In genomic region chr12:76547409-76548081, GRCm38 (mm10) we compare ENCODE assay signal across 9 mouse cellular contexts. TPM values are rescaled to one million over a fixed set of nuclear protein-coding genes. Genes with fewer than 3 reads are reported as not detected.
DNase-seq lines count a peak whose midpoint lies in the region; ATAC-seq and TF ChIP-seq lines count a peak whose summit lies in the region.
"Had no signal": no experiment of that assay in that cellular context is flagged by ENCODE, and none has a peak within 500 bp of the region (broad histone marks: within the 10 kb centered on the region; RNA-seq: fewer than 3 reads in every experiment).

No protein-coding gene starts in this region.

- no peak for DNase-seq in heart, postnatal 36 days
- DNase-seq in forebrain, embryonic 10.5 days (ENCODE audit: extremely low spot score, low spot score) = no peak
- DNase-seq in kidney, postnatal 0 days (ENCODE audit: low spot score) = no peak
- DNase-seq in mesoderm, embryonic 11.5 days (ENCODE audit: low read depth, low spot score) = peak; percentile 37
- DNase-seq in layer of hippocampus, postnatal 10 days (ENCODE audit: low spot score in 2 of 2) = no peak
- no peak for DNase-seq in Muller cell, postnatal 12 days (ENCODE audit: inconsistent ontology term)

- H3K27me3 ChIP-seq in heart, embryonic 13.5 days (replicated peaks) = no peaks in the 10 kb centered on the region
- peaks cover 50% of the 10 kb centered on the region for H3K27me3 ChIP-seq in forebrain, embryonic 10.5 days (ENCODE audit: poor library complexity, severe bottlenecking)
- no peaks in the 10 kb centered on the region for H3K27me3 ChIP-seq in kidney, postnatal 0 days (ENCODE audit: insufficient read depth, low read length)

- peak overlapping the region; percentile 71 for H3K4me2 ChIP-seq in heart, embryonic 13.5 days
- H3K4me2 ChIP-seq in kidney, postnatal 0 days (ENCODE audit: low read length) = peak overlapping the region; percentile 47

- no peaks in the 10 kb centered on the region for H3K36me3 ChIP-seq in heart, embryonic 13.5 days
- H3K36me3 ChIP-seq in forebrain, embryonic 10.5 days (replicated peaks) = no peaks in the 10 kb centered on the region
- no peaks in the 10 kb centered on the region for H3K36me3 ChIP-seq in kidney, postnatal 0 days (ENCODE audit: insufficient read depth, low read length)

- H3K4me3 ChIP-seq in heart, embryonic 13.5 days = peak overlapping the region; percentile 43
- peak overlapping the region; percentile 34; the same call in 1 of the 2 replicates for H3K4me3 ChIP-seq in forebrain, embryonic 10.5 days
- H3K4me3 ChIP-seq in kidney, postnatal 0 days (replicated peaks; ENCODE audit: low read depth, low read length) = no peak overlapping the region

- peak overlapping the region; percentile 77 for H3K9ac ChIP-seq in heart, embryonic 13.5 days
- peak overlapping the region; percentile 5 for H3K9ac ChIP-seq in kidney, postnatal 0 days (ENCODE audit: low read depth, low read length)

- no peaks in the 10 kb centered on the region for H3K9me3 ChIP-seq in heart, embryonic 13.5 days
- no peaks in the 10 kb centered on the region for H3K9me3 ChIP-seq in forebrain, embryonic 10.5 days
- H3K9me3 ChIP-seq in kidney, postnatal 0 days (replicated peaks; ENCODE audit: low read length) = no peaks in the 10 kb centered on the region

- peaks cover 77% of the 10 kb centered on the region for H3K4me1 ChIP-seq in heart, embryonic 13.5 days
- peaks cover 45% of the 10 kb centered on the region for H3K4me1 ChIP-seq in forebrain, embryonic 10.5 days
- H3K4me1 ChIP-seq in kidney, postnatal 0 days (replicated peaks; ENCODE audit: insufficient read depth, low read length) = peaks cover 47% of the 10 kb centered on the region; the same call in 1 of the 2 replicates

- intact Hi-C loops in heart, postnatal 36 days (cut with DNase I) = no loop called here

- ATAC-seq in heart, embryonic 13.5 days (ENCODE audit: extremely low read depth, insufficient number of reproducible peaks, low FRiP score, low TSS enrichment) = 0 out of 2 replicates have a peak, but pooled peaks have one; percentile 6
- peak; percentile 31; the same call in 1 of the 2 replicates for ATAC-seq in kidney, postnatal 0 days (replicated peaks; ENCODE audit: low FRiP score, low read depth)
- ATAC-seq in erythroid progenitor cell, adult 5-6 weeks (replicated peaks; ENCODE audit: low FRiP score, poor library complexity, severe bottlenecking) = no peak

- H3K27ac ChIP-seq in heart, embryonic 13.5 days (replicated peaks) = peak overlapping the region; percentile 59
- H3K27ac ChIP-seq in forebrain, embryonic 10.5 days = peak overlapping the region; percentile 76
- H3K27ac ChIP-seq in kidney, postnatal 0 days = peak overlapping the region; percentile 78
- H3K27ac ChIP-seq: macrophage had no signal

- 39% methylated on average over 13 of the region's 13 CpGs for WGBS in heart, embryonic 13.5 days
- 18% methylated on average over 13 of the region's 13 CpGs for WGBS in forebrain, embryonic 10.5 days
- 36% methylated on average over 13 of the region's 13 CpGs for WGBS in kidney, postnatal 0 days

- TF ChIP-seq CTCF in kidney, postnatal 0 days (IDR thresholded peaks at IDR 0.05; ENCODE audit: low read depth) = no peak

RNA-seq across cellular contexts. Expression of gene Plekhg3, which starts 16.9 kb away (rescaled TPM):
- 6.5 and 7.2 TPM in 2 replicates for polyA plus RNA-seq in heart, embryonic 13.5 days (2015; fragmentation: Nextera tagmentation; extraction: Ambion mirVana)
- 10 to 100 TPM; 13.2 to 15.2 TPM for total RNA-seq in heart, postnatal 36 days (2021)
- 1.5 and 2.4 TPM in 2 replicates for polyA plus RNA-seq in forebrain, embryonic 10.5 days (2016; fragmentation: Nextera tagmentation; extraction: Ambion mirVana)
- 14.9 and 17.7 TPM in 2 replicates for polyA plus RNA-seq in kidney, postnatal 0 days (2015; fragmentation: Nextera tagmentation; extraction: Ambion mirVana)
- total RNA-seq in erythroid progenitor cell, adult 5-6 weeks (2015; ENCODE audit: low replicate concordance) = 1.8 and 4.6 TPM in 2 replicates
- 2.4 and 3.4 TPM in 2 replicates for total RNA-seq in erythroid progenitor cell, adult 5-6 weeks (2017; ENCODE audit: low replicate concordance)
- 1 to 10 TPM; 6.1 to 6.2 TPM for total RNA-seq in layer of hippocampus, postnatal 10 days (2021)
